Mouse (Mus musculus): ENCODE measurements at regions not wholly inside any gene's neighbourhood (a gene's known extent, or its start where the extent isn't known, plus 50 kb on each side); places are given as distances from the start of the nearest gene placed in this dataset.

- TF ChIP-seq CHD1 (IDR thresholded peaks at IDR 0.05; ENCODE audit: low read depth, low read length) = no peak
- no peak for TF ChIP-seq CHD2 (IDR thresholded peaks at IDR 0.05; ENCODE audit: low read length)
- TF ChIP-seq POLR2A (IDR thresholded peaks at IDR 0.05; ENCODE audit: control insufficient read depth in 1 of 2, insufficient read depth in 1 of 2, low read depth in 1 of 2, low read length in 2 of 2, poor library complexity in 1 of 2) = no peak
- no peak for TF ChIP-seq TAL1 (IDR thresholded peaks at IDR 0.05; ENCODE audit: low read length)
- no peak for TF ChIP-seq CTCF (IDR thresholded peaks at IDR 0.05 in 2 of 3, conservative IDR thresholded peaks at IDR 0.05 in 1 of 3; ENCODE audit: control insufficient read depth in 1 of 3, insufficient read depth in 1 of 3, low read depth in 2 of 3, low read length in 3 of 3, poor library complexity in 1 of 3, severe bottlenecking in 1 of 3)
- no peak for TF ChIP-seq E2F4 (IDR thresholded peaks at IDR 0.05; ENCODE audit: borderline replicate concordance, low read depth, low read length)
- no peak for TF ChIP-seq ZNF384 (IDR thresholded peaks at IDR 0.05; ENCODE audit: low read depth, low read length)
- no peak for TF ChIP-seq RCOR1 (IDR thresholded peaks at IDR 0.05; ENCODE audit: low read depth, low read length)
- TF ChIP-seq SMC3 (IDR thresholded peaks at IDR 0.05; ENCODE audit: low read depth, low read length) = no peak
These were observed 94.6 kb downstream of the Tmem18 start for GRCm38 (mm10) chr12:30678826-30679225.

Data from MEL (cell line).